Mouse (Mus musculus): ENCODE data around the gene Rnf217. TPM values are rescaled to one million over a fixed set of nuclear protein-coding genes. Genes with fewer than 3 reads are reported as not detected.

Gene Rnf217
- polyA plus RNA-seq, 1 experiment: 0.19 TPM

GRCm38 (mm10) chr10:31528297-31528984, 80.5 kb downstream of the Rnf217 start:
- Histone ChIP-seq H3K36me3 (ENCODE audit: control insufficient read depth, insufficient read depth, low read length) (no peaks in the 10 kb centered on the region), H3K4me1 (ENCODE audit: control insufficient read depth, insufficient read depth, insufficient read length) (no peaks in the 10 kb centered on the region), H3K27me3 (ENCODE audit: control insufficient read depth, insufficient read depth, low read length) (no peaks in the 10 kb centered on the region), H3K4me3 (ENCODE audit: extremely low read depth, insufficient read depth, insufficient read length) (no peak overlapping the region), H3K27ac (ENCODE audit: insufficient read depth, low read length) (no peak overlapping the region)
- TF ChIP-seq POLR2A (IDR thresholded peaks at IDR 0.05; ENCODE audit: low read depth, low read length) (no peak), CTCF (IDR thresholded peaks at IDR 0.05; ENCODE audit: extremely low read depth, insufficient read depth, insufficient read length, insufficient replicate concordance) (no peak)
- 78% methylated on average over 6 of the region's 6 CpGs for WGBS
- no peak for DNase-seq (ENCODE audit: low read depth in 1 of 2, low spot score in 2 of 2)

DNA sequence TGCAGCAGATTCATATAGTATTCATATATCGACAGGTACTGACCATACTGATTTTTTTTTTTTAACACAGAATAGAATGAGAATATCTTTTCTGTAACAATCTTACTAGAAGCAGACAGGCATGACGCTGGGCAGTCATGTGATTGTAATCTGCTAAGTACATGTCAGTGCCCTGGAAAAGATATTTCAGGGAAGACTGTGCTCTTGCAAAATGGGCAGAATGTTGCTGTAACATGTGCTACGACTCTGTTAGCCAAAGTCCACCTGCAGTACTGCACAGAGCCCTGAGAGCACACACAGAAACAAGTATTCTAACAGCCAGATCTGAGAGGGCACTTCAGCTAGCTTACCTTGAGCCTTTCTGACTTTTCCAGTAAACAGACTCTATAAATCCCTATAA, 83.3 kb downstream of the Rnf217 start:
- no peak for DNase-seq (ENCODE audit: low read depth in 1 of 2, low spot score in 2 of 2)
- Histone ChIP-seq H3K36me3 (ENCODE audit: control insufficient read depth, insufficient read depth, low read length) (no peaks in the 10 kb centered on the region), H3K27ac (ENCODE audit: insufficient read depth, low read length) (no peak overlapping the region), H3K27me3 (ENCODE audit: control insufficient read depth, insufficient read depth, low read length) (no peaks in the 10 kb centered on the region), H3K4me3 (ENCODE audit: extremely low read depth, insufficient read depth, insufficient read length) (no peak overlapping the region), H3K4me1 (ENCODE audit: control insufficient read depth, insufficient read depth, insufficient read length) (no peaks in the 10 kb centered on the region)
- WGBS: 85% methylated on average over 3 of the region's 3 CpGs
- TF ChIP-seq CTCF (IDR thresholded peaks at IDR 0.05; ENCODE audit: extremely low read depth, insufficient read depth, insufficient read length, insufficient replicate concordance) (no peak), POLR2A (IDR thresholded peaks at IDR 0.05; ENCODE audit: low read depth, low read length) (no peak)

DNA sequence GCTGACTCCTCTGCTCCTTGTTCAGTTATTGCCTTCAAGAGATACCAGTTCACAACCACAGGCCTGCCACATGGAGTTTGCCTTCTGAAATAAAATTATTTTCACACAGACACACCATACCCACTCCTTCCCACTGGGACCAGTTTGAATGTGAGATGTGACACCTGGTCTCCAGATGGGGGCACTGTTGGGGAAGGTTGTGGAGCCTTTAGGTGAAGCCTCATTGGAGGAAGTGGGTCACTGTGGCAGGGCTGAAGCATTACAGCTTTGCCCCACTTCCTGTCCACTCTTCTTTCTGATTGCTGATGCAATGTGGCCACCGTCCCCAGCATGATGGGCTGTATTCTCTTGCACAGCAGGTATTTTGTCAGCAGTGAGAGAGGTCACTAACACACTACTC, 89.6 kb downstream of the Rnf217 start:
- H3K4me3 ChIP-seq (ENCODE audit: extremely low read depth, insufficient read depth, insufficient read length): no peak overlapping the region
- WGBS: 80% methylated on average over 1 of the region's 1 CpGs
- no peak for DNase-seq (ENCODE audit: low read depth in 1 of 2, low spot score in 2 of 2)
- no peaks in the 10 kb centered on the region for H3K27me3 ChIP-seq (ENCODE audit: control insufficient read depth, insufficient read depth, low read length)
- no peaks in the 10 kb centered on the region for H3K36me3 ChIP-seq (ENCODE audit: control insufficient read depth, insufficient read depth, low read length)
- no peak overlapping the region for H3K27ac ChIP-seq (ENCODE audit: insufficient read depth, low read length)
- no peaks in the 10 kb centered on the region for H3K4me1 ChIP-seq (ENCODE audit: control insufficient read depth, insufficient read depth, insufficient read length)
- TF ChIP-seq POLR2A (IDR thresholded peaks at IDR 0.05; ENCODE audit: low read depth, low read length): no peak

- Histone ChIP-seq H3K36me3 (ENCODE audit: control insufficient read depth, insufficient read depth, low read length) (no peaks in the 10 kb centered on the region), H3K4me1 (ENCODE audit: control insufficient read depth, insufficient read depth, insufficient read length) (no peaks in the 10 kb centered on the region), H3K27me3 (ENCODE audit: control insufficient read depth, insufficient read depth, low read length) (no peaks in the 10 kb centered on the region), H3K27ac (ENCODE audit: insufficient read depth, low read length) (no peak overlapping the region), H3K4me3 (ENCODE audit: extremely low read depth, insufficient read depth, insufficient read length) (no peak overlapping the region)
- WGBS: 85% methylated on average over 4 of the region's 4 CpGs
- no peak for DNase-seq (ENCODE audit: low read depth in 1 of 2, low spot score in 2 of 2)
- TF ChIP-seq POLR2A (IDR thresholded peaks at IDR 0.05; ENCODE audit: low read depth, low read length) (no peak), CTCF (IDR thresholded peaks at IDR 0.05; ENCODE audit: extremely low read depth, insufficient read depth, insufficient read length, insufficient replicate concordance) (no peak)
These were observed 90.8 kb downstream of the Rnf217 start for GRCm38 (mm10) chr10:31518210-31518609.

DNA sequence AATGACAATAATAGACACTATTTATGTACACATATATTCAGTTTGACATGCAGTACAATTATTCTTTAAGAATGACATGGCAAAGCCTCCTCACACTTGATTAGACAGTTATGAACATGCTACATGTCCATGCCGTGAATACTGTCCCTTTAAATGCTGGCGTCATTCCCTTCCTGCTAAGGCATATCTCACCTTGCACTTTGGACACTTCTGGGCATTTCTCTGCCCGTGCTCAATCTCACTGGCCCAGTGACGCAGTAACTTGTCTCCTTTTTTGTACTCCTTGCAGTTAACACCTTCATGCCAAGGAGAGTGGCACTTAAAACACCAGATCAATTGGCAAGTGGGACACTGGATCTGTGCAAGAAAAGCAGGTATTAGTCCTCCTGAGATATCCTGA, 91.8 kb downstream of the Rnf217 start:
- Histone ChIP-seq H3K27me3 (ENCODE audit: control insufficient read depth, insufficient read depth, low read length) (no peaks in the 10 kb centered on the region), H3K27ac (ENCODE audit: insufficient read depth, low read length) (no peak overlapping the region), H3K4me3 (ENCODE audit: extremely low read depth, insufficient read depth, insufficient read length) (no peak overlapping the region), H3K4me1 (ENCODE audit: control insufficient read depth, insufficient read depth, insufficient read length) (no peaks in the 10 kb centered on the region), H3K36me3 (ENCODE audit: control insufficient read depth, insufficient read depth, low read length) (no peaks in the 10 kb centered on the region)
- 83% methylated on average over 4 of the region's 4 CpGs for WGBS
- no peak for TF ChIP-seq POLR2A (IDR thresholded peaks at IDR 0.05; ENCODE audit: low read depth, low read length)
- TF ChIP-seq CTCF (IDR thresholded peaks at IDR 0.05; ENCODE audit: extremely low read depth, insufficient read depth, insufficient read length, insufficient replicate concordance): no peak
- DNase-seq (ENCODE audit: low read depth in 1 of 2, low spot score in 2 of 2): no peak

GRCm38 (mm10) chr10:31515897-31516296, 93.1 kb downstream of the Rnf217 start:
- H3K4me1 ChIP-seq (ENCODE audit: control insufficient read depth, insufficient read depth, insufficient read length): no peaks in the 10 kb centered on the region
- no peaks in the 10 kb centered on the region for H3K36me3 ChIP-seq (ENCODE audit: control insufficient read depth, insufficient read depth, low read length)
- WGBS: 90% methylated on average over 1 of the region's 1 CpGs
- H3K27ac ChIP-seq (ENCODE audit: insufficient read depth, low read length): no peak overlapping the region
- no peak overlapping the region for H3K4me3 ChIP-seq (ENCODE audit: extremely low read depth, insufficient read depth, insufficient read length)
- TF ChIP-seq POLR2A (IDR thresholded peaks at IDR 0.05; ENCODE audit: low read depth, low read length) (no peak), CTCF (IDR thresholded peaks at IDR 0.05; ENCODE audit: extremely low read depth, insufficient read depth, insufficient read length, insufficient replicate concordance) (no peak)
- DNase-seq (ENCODE audit: low read depth in 1 of 2, low spot score in 2 of 2): no peak
- H3K27me3 ChIP-seq (ENCODE audit: control insufficient read depth, insufficient read depth, low read length): no peaks in the 10 kb centered on the region

DNA sequence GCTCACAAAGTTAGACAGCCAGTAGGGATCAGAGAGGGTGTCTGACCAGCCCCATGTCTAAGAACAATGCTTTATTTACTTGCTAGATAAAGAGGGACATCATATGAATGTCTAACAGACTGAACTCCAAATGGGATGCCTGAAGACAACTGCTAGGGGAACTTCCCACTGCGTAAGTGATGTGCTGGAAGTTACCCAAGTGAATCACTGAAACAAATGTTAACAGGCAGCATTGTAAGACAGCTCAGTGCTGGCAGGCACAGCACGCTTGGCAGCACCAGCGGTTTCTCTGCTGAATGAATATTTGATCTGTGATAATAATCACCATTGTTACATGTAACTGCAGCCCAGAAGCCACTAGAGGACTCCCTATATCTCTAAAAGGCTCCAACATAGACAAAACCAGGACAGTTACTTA, 104.8 kb downstream of the Rnf217 start:
- Histone ChIP-seq H3K4me1 (ENCODE audit: control insufficient read depth, insufficient read depth, insufficient read length) (no peaks in the 10 kb centered on the region), H3K27ac (ENCODE audit: insufficient read depth, low read length) (no peak overlapping the region), H3K27me3 (ENCODE audit: control insufficient read depth, insufficient read depth, low read length) (no peaks in the 10 kb centered on the region), H3K4me3 (ENCODE audit: extremely low read depth, insufficient read depth, insufficient read length) (no peak overlapping the region), H3K36me3 (ENCODE audit: control insufficient read depth, insufficient read depth, low read length) (no peaks in the 10 kb centered on the region)
- 83% methylated on average over 3 of the region's 3 CpGs for WGBS
- DNase-seq (ENCODE audit: low read depth in 1 of 2, low spot score in 2 of 2): no peak
- TF ChIP-seq CTCF (IDR thresholded peaks at IDR 0.05; ENCODE audit: extremely low read depth, insufficient read depth, insufficient read length, insufficient replicate concordance): no peak
- TF ChIP-seq POLR2A (IDR thresholded peaks at IDR 0.05; ENCODE audit: low read depth, low read length): no peak

All from spleen, adult 2 months (tissue).